Mouse (Mus musculus) ES-Bruce4 (cell line): ENCODE results near the gene Olfr372. TPM values are rescaled to one million over a fixed set of nuclear protein-coding genes. Genes with fewer than 3 reads are reported as not detected.
"Not testable (repeated sequence)": the region's sequence is repeated elsewhere in the genome, so short reads cannot be mapped to it uniquely, and the experiment has no call there.

Source experiments
- H3K27ac ChIP-seq: 2 replicates; pipeline ENCODE4 v1.5.1; 2012; ENCODE audit warnings: low read length, inconsistent platforms; ENCODE audit not compliant: insufficient read depth
- H3K27me3 ChIP-seq: 2 replicates; pipeline ENCODE4 v1.6.1; 2012; ENCODE audit warnings: mild to moderate bottlenecking, low read length, inconsistent platforms; ENCODE audit not compliant: control insufficient read depth, poor library complexity, insufficient read depth, severe bottlenecking
- H3K36me3 ChIP-seq: 2 replicates; pipeline ENCODE4 v1.6.1; 2012; ENCODE audit warnings: inconsistent platforms, mild to moderate bottlenecking, low read length, moderate library complexity; ENCODE audit not compliant: control insufficient read depth, poor library complexity, insufficient read depth, severe bottlenecking
- H3K4me1 ChIP-seq: one replicate; pipeline ENCODE4 v1.8.1; 2011; ENCODE audit warnings: low read length; ENCODE audit not compliant: control insufficient read depth, insufficient read depth
- H3K4me3 ChIP-seq: 2 replicates; pipeline ENCODE4 v1.5.1; 2011; ENCODE audit warnings: low read depth, mild to moderate bottlenecking, low read length
- H3K9ac ChIP-seq: 2 replicates; pipeline ENCODE4 v1.6.1; 2012; ENCODE audit warnings: low read depth, mild to moderate bottlenecking, inconsistent platforms; ENCODE audit not compliant: poor library complexity, severe bottlenecking
- H3K9me3 ChIP-seq: replicated peaks from 2 replicates; pipeline ENCODE4 v1.6.1; 2012; ENCODE audit warnings: mild to moderate bottlenecking, low read length, inconsistent platforms; ENCODE audit not compliant: control insufficient read depth, poor library complexity, insufficient read depth, severe bottlenecking
- CTCF ChIP-seq: IDR thresholded peaks from one replicate; pipeline ENCODE4 v1.8.1; 2011; ENCODE audit warnings: low read depth, low read length
- EP300 ChIP-seq: IDR thresholded peaks from 2 replicates; pipeline ENCODE4 v1.6.1; 2011; ENCODE audit warnings: low read depth, low read length; ENCODE audit not compliant: insufficient read depth
- POLR2A ChIP-seq: IDR thresholded peaks from one replicate; pipeline ENCODE4 v1.8.1; 2011; ENCODE audit warnings: low read length; ENCODE audit not compliant: insufficient read depth
- polyA plus RNA-seq: library from polyadenylated mRNA; stranded (reverse); fragments of >200 nt; gene quantifications from 2 replicates; pipeline ENCODE4 v1.2.4, GENCODE M21; 2011; ENCODE audit warnings: low read depth; ENCODE audit not compliant: missing spikeins, insufficient read depth, insufficient read length

Gene Olfr372
- polyA plus RNA-seq, 1 experiment = not detected

- H3K9me3 ChIP-seq = no peaks in the 10 kb centered on the region
- no peak overlapping the region for H3K9ac ChIP-seq
- H3K27ac ChIP-seq = no peak overlapping the region
- no peak overlapping the region for H3K4me3 ChIP-seq
- H3K36me3 ChIP-seq = no peaks in the 10 kb centered on the region
- no peaks in the 10 kb centered on the region for H3K4me1 ChIP-seq
- peaks cover 1% of the 10 kb centered on the region; the same call in 1 of the 2 replicates for H3K27me3 ChIP-seq
- TF ChIP-seq POLR2A (no peak), CTCF (no peak), EP300 (no peak)
Measured at GRCm38 (mm10) chr8:72008134-72008641, 32.8 kb upstream of the Olfr372 start.

GRCm38 (mm10) chr8:72009473-72009872, 31.5 kb upstream of the Olfr372 start, which contains the start of gene Cyp4f18:
Gene Cyp4f18 (minus strand): TSS chr8:72009626.
- TF ChIP-seq CTCF (no peak), EP300 (no peak), POLR2A (no peak)
- Histone ChIP-seq H3K27ac (no peak within 1 kb of the TSS), H3K4me3 (no peak within 1 kb of the TSS), H3K4me1 (no peaks in the 10 kb centered on the region), H3K27me3 (peaks cover 1% of the 10 kb centered on the region; the same call in 1 of the 2 replicates), H3K9me3 (no peaks in the 10 kb centered on the region), H3K36me3 (no peaks in the 10 kb centered on the region), H3K9ac (no peak within 1 kb of the TSS)

GRCm38 (mm10) chr8:72013506-72014228, 27.4 kb upstream of the Olfr372 start:
- H3K27ac ChIP-seq, H3K4me3 ChIP-seq, H3K36me3 ChIP-seq, H3K4me1 ChIP-seq, H3K9ac ChIP-seq, H3K27me3 ChIP-seq, H3K9me3 ChIP-seq: not testable (repeated sequence)

- not testable (repeated sequence) for H3K27me3 ChIP-seq, H3K9ac ChIP-seq, H3K9me3 ChIP-seq, H3K27ac ChIP-seq, H3K4me1 ChIP-seq, H3K4me3 ChIP-seq, H3K36me3 ChIP-seq
Measured at GRCm38 (mm10) chr8:72017339-72017738, 23.7 kb upstream of the Olfr372 start.

GRCm38 (mm10) chr8:72018141-72018540, 22.9 kb upstream of the Olfr372 start:
- no peaks in the 10 kb centered on the region for H3K4me1 ChIP-seq
- no peak overlapping the region for H3K9ac ChIP-seq
- TF ChIP-seq EP300 = no peak
- TF ChIP-seq POLR2A = no peak
- H3K27ac ChIP-seq = no peak overlapping the region
- H3K9me3 ChIP-seq = no peaks in the 10 kb centered on the region
- H3K4me3 ChIP-seq = no peak overlapping the region
- no peaks in the 10 kb centered on the region for H3K27me3 ChIP-seq
- no peaks in the 10 kb centered on the region for H3K36me3 ChIP-seq

GRCm38 (mm10) chr8:72019022-72019421, 22.0 kb upstream of the Olfr372 start:
- not testable (repeated sequence) for H3K4me3 ChIP-seq, H3K9me3 ChIP-seq, H3K36me3 ChIP-seq, H3K4me1 ChIP-seq, H3K9ac ChIP-seq, H3K27me3 ChIP-seq, H3K27ac ChIP-seq
